Mouse (Mus musculus): ENCODE measurements around the gene Rnf38. TPM values are rescaled to one million over a fixed set of nuclear protein-coding genes. Genes with fewer than 3 reads are reported as not detected.

Rnf38 gene
- polyA plus RNA-seq, 1 experiment from 2014 or later, result 59.6 TPM

DNA sequence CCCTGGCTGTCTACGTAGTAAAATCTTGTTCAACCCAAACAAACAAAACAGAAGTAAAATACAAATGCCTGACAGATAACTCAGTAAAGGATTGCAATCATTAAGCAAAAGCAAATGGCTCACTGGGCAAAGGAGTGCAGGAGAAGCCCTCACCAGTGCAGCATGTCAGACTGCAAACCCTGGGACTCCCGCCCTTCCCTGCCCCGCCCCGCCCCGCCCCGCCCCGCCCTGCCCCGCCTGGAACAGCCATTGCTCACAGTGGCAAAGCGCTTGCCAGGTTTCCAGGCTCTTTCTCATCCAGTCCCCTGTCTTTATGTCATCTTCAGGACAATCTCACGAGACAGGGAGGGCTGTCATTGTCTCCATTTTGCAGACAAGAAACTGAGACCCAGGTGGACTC is 16.1 kb upstream of the Rnf38 start:
- ATAC-seq (ENCODE audit: low FRiP score), result peak; percentile 63
- H3K9me3 ChIP-seq (replicated peaks), result no peaks in the 10 kb centered on the region
- H3K27me3 ChIP-seq, result 0 out of 2 replicates have a peak, but pooled peaks cover 2% of the 10 kb centered on the region
- H3K27ac ChIP-seq, result peak overlapping the region; percentile 66
- 5% methylated on average over 6 of the region's 10 CpGs for WGBS
- no peak overlapping the region for H3K9ac ChIP-seq
- H3K4me3 ChIP-seq, result no peak overlapping the region
- H3K4me2 ChIP-seq (replicated peaks), result peak overlapping the region; percentile 40
- no peaks in the 10 kb centered on the region for H3K36me3 ChIP-seq
- H3K4me1 ChIP-seq, result peaks cover 50% of the 10 kb centered on the region

GRCm38 (mm10) chr4:44247051-44247939 is 13.7 kb upstream of the Rnf38 start:
- Histone ChIP-seq H3K4me3 (0 out of 2 replicates have a peak overlapping the region, but pooled peaks have one; percentile 3), H3K9me3 (replicated peaks) (no peaks in the 10 kb centered on the region), H3K9ac (no peak overlapping the region), H3K27ac (peak overlapping the region; percentile 92), H3K36me3 (no peaks in the 10 kb centered on the region), H3K4me1 (peaks cover 39% of the 10 kb centered on the region), H3K27me3 (0 out of 2 replicates have a peak, but pooled peaks cover 2% of the 10 kb centered on the region), H3K4me2 (replicated peaks) (peak overlapping the region; percentile 45)
- 6% methylated on average over 18 of the region's 18 CpGs for WGBS
- ATAC-seq (ENCODE audit: low FRiP score), result peak; percentile 95

- Histone ChIP-seq H3K9me3 (replicated peaks) (no peaks in the 10 kb centered on the region), H3K4me3 (no peak overlapping the region), H3K4me2 (replicated peaks) (no peak overlapping the region), H3K27ac (0 out of 2 replicates have a peak overlapping the region, but pooled peaks have one; percentile 9), H3K36me3 (no peaks in the 10 kb centered on the region), H3K4me1 (peaks cover 31% of the 10 kb centered on the region), H3K9ac (no peak overlapping the region), H3K27me3 (0 out of 2 replicates have a peak, but pooled peaks cover 2% of the 10 kb centered on the region)
- ATAC-seq (ENCODE audit: low FRiP score), result no peak
- 86% methylated on average over 4 of the region's 4 CpGs for WGBS
These were observed 12.7 kb upstream of the Rnf38 start for GRCm38 (mm10) chr4:44246285-44246684.

DNA sequence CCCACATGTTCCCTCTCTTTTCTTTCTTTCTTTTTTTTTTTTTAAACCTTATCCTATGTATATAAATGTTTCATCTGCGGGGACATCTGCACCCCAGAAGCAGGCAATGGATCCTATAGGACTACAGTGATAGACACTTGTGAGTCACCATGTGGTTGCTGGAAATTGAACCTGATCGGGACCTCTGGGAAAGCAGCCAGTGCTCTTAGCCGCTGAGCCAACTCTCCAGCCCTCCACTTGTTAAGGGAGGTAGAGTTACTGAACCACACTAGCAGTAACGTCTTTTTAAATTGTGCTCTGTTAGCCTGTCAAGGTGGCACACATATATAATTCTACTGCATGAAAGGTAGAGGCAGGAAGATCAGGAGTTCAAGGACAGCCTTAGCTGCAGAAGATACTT is 8.0 kb upstream of the Rnf38 start:
- no peak overlapping the region for H3K27ac ChIP-seq
- no peak for ATAC-seq (ENCODE audit: low FRiP score)
- no peaks in the 10 kb centered on the region for H3K4me1 ChIP-seq
- H3K9ac ChIP-seq, result no peak overlapping the region
- no peaks in the 10 kb centered on the region for H3K27me3 ChIP-seq
- H3K4me3 ChIP-seq, result no peak overlapping the region
- H3K36me3 ChIP-seq, result no peaks in the 10 kb centered on the region
- no peak overlapping the region for H3K4me2 ChIP-seq (replicated peaks)
- H3K9me3 ChIP-seq (replicated peaks), result no peaks in the 10 kb centered on the region
- WGBS, result 78% methylated on average over 4 of the region's 4 CpGs

GRCm38 (mm10) chr4:44235946-44236345 is 2.4 kb upstream of the Rnf38 start:
- Histone ChIP-seq H3K4me1 (peaks cover 24% of the 10 kb centered on the region), H3K27ac (no peak overlapping the region), H3K4me3 (no peak overlapping the region), H3K4me2 (replicated peaks) (no peak overlapping the region), H3K36me3 (no peaks in the 10 kb centered on the region), H3K9me3 (replicated peaks) (no peaks in the 10 kb centered on the region), H3K27me3 (no peaks in the 10 kb centered on the region), H3K9ac (no peak overlapping the region)
- no peak for ATAC-seq (ENCODE audit: low FRiP score)
- 58% methylated on average over 2 of the region's 2 CpGs for WGBS

GRCm38 (mm10) chr4:44234004-44234866 is 646 bp upstream of the Rnf38 start:
- Histone ChIP-seq H3K4me1 (peaks cover 31% of the 10 kb centered on the region), H3K9me3 (replicated peaks) (no peaks in the 10 kb centered on the region), H3K4me2 (replicated peaks) (peak overlapping the region; percentile 84), H3K27me3 (no peaks in the 10 kb centered on the region), H3K36me3 (no peaks in the 10 kb centered on the region), H3K4me3 (peak overlapping the region; percentile 92), H3K27ac (peak overlapping the region; percentile 97), H3K9ac (peak overlapping the region; percentile 99)
- WGBS, result under 1% methylated on average over 42 of the region's 62 CpGs
- peak; percentile 95 for ATAC-seq (ENCODE audit: low FRiP score)

DNA sequence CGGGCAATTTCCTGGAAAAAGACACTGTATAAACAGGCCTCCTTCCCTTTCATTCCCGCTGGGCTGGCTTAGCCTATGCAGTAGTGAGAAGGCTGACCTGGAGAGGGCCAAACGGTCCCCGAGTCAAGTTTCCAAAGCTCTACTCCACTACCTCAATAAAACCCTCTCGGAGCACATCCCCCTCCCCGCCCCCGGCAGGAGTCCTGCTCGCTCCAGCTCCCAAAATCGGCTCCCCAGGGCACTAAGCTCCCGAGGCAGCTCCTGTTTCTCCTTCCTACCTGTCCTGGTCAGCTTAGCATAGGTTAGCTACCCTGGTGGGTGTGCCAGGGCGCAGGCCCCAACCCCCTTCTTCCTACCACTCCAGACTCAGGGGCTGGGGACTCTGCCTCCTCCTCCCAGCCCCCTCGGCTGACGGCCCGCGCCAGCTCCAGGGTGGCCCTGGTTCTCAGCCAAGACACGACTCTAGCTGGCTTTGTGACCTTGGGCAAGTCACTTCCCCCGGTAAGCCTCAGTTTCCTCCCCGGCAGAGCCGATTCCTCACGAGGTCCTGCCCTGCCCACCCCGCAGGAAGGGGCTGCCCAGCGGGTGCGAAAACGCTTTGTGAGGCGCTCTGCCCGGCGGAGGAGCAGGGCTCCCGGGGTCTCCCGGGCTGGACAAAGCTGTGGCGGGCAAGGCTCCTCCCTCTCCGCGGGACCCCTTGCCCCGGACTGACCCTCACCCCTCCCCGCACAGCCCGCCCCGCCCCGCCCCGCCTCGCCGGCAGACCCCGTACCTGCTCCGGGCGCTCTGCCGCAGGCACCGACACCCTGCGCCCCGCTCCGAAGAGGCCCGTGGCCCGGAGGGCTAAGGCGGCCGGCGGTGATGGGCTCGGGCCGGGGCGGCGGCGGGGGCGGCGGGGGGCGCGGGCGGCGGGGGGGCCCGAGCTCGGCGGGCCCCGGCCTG is 547 bp downstream of the Rnf38 start:
- H3K4me1 ChIP-seq, result peaks cover 35% of the 10 kb centered on the region
- H3K4me2 ChIP-seq (replicated peaks), result peak overlapping the region; percentile 84
- H3K9ac ChIP-seq, result peak overlapping the region; percentile 99
- peak overlapping the region; percentile 92 for H3K4me3 ChIP-seq
- H3K27me3 ChIP-seq, result no peaks in the 10 kb centered on the region
- peak overlapping the region; percentile 97 for H3K27ac ChIP-seq
- H3K9me3 ChIP-seq (replicated peaks), result no peaks in the 10 kb centered on the region
- WGBS, result under 1% methylated on average over 54 of the region's 68 CpGs
- ATAC-seq (ENCODE audit: low FRiP score), result peak; percentile 66
- no peaks in the 10 kb centered on the region for H3K36me3 ChIP-seq

DNA sequence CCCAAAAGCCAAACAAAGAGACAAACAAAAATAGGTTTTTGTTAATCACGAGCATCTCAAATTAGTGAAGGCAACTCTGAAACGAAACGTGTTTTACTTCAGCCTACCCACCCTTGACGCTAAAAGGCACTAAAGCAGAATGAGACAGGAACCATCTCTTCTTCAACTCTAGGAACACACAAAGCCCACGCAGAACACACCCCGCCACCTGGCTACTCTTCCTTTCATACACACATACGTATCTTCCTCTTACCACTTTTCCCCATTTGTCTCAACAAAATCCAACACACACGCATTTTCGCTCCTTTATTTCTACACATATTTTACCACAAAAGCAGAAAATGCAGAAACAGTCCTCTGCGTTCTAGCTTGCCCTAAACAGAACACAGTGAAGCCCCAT is 8.5 kb downstream of the Rnf38 start:
- WGBS, result 90% methylated on average over 10 of the region's 10 CpGs
- Histone ChIP-seq H3K4me2 (replicated peaks) (no peak overlapping the region), H3K4me1 (peaks cover 39% of the 10 kb centered on the region), H3K27ac (peak overlapping the region; percentile 55), H3K9me3 (replicated peaks) (no peaks in the 10 kb centered on the region), H3K36me3 (no peaks in the 10 kb centered on the region), H3K27me3 (no peaks in the 10 kb centered on the region), H3K4me3 (no peak overlapping the region), H3K9ac (no peak overlapping the region)
- no peak for ATAC-seq (ENCODE audit: low FRiP score)

DNA sequence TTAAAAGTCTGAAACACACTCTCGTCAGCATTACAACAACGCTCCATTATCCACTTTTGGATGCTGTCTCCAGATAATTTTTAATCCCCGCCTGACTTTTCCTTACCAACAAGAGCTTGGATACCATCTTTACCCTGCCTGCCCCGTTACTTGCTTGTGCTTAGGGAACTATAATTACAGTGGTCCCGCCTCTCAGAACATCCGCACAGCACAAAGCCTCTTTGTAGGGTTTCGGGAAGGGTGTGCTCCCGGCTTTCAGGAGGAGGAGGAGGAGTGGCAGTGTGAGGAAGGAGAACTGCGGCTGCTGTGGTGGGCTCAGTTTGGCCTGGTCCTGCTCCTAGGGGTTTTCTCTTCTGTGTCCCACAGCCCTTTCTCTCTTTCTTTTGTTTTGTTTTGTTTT is 9.4 kb downstream of the Rnf38 start:
- no peak overlapping the region for H3K4me3 ChIP-seq
- peak overlapping the region; percentile 31; the same call in 1 of the 2 replicates for H3K4me2 ChIP-seq (replicated peaks)
- no peak overlapping the region for H3K27ac ChIP-seq
- peaks cover 37% of the 10 kb centered on the region for H3K4me1 ChIP-seq
- H3K36me3 ChIP-seq, result no peaks in the 10 kb centered on the region
- no peaks in the 10 kb centered on the region for H3K27me3 ChIP-seq
- H3K9me3 ChIP-seq (replicated peaks), result no peaks in the 10 kb centered on the region
- WGBS, result 28% methylated on average over 9 of the region's 9 CpGs
- ATAC-seq (ENCODE audit: low FRiP score), result no peak
- 0 out of 2 replicates have a peak overlapping the region, but pooled peaks have one; percentile 32 for H3K9ac ChIP-seq

GRCm38 (mm10) chr4:44223444-44223843 is 10.1 kb downstream of the Rnf38 start:
- H3K9ac ChIP-seq, result no peak overlapping the region
- ATAC-seq (ENCODE audit: low FRiP score), result no peak
- no peak overlapping the region for H3K4me3 ChIP-seq
- H3K9me3 ChIP-seq (replicated peaks), result no peaks in the 10 kb centered on the region
- peaks cover 35% of the 10 kb centered on the region for H3K4me1 ChIP-seq
- whole genome bisulfite sequencing, result 71% methylated on average over 4 of the region's 4 CpGs
- no peaks in the 10 kb centered on the region for H3K27me3 ChIP-seq
- no peaks in the 10 kb centered on the region for H3K36me3 ChIP-seq
- H3K27ac ChIP-seq, result no peak overlapping the region
- H3K4me2 ChIP-seq (replicated peaks), result no peak overlapping the region

- H3K9me3 ChIP-seq (replicated peaks), result no peaks in the 10 kb centered on the region
- no peaks in the 10 kb centered on the region for H3K36me3 ChIP-seq
- WGBS, result 66% methylated on average over 10 of the region's 10 CpGs
- no peak overlapping the region for H3K27ac ChIP-seq
- H3K4me2 ChIP-seq (replicated peaks), result no peak overlapping the region
- peaks cover 3% of the 10 kb centered on the region; the same call in 1 of the 2 replicates for H3K4me1 ChIP-seq
- ATAC-seq (ENCODE audit: low FRiP score), result no peak
- no peaks in the 10 kb centered on the region for H3K27me3 ChIP-seq
- H3K4me3 ChIP-seq, result no peak overlapping the region
- H3K9ac ChIP-seq, result no peak overlapping the region
These were observed 16.7 kb downstream of the Rnf38 start for GRCm38 (mm10) chr4:44216797-44217442.

Data from hindbrain, embryonic 12.5 days (tissue).